Mouse (Mus musculus) C2C12 (cell line): ENCODE measurements around the gene Spcs2. TPM values are rescaled to one million over a fixed set of nuclear protein-coding genes. Genes with fewer than 3 reads are reported as not detected.

Experiments
- H3K27me3 ChIP-seq: one replicate; pipeline ENCODE4 v1.6.1; 2011; ENCODE audit not compliant: control insufficient read depth, insufficient read depth, insufficient read length
- H3K36me3 ChIP-seq: one replicate; pipeline ENCODE4 v1.6.1; 2011; ENCODE audit not compliant: control insufficient read depth, insufficient read depth
- H3K4me3 ChIP-seq: one replicate; pipeline ENCODE4 v1.5.1; 2011; ENCODE audit warnings: mild to moderate bottlenecking, control low read depth; ENCODE audit not compliant: poor library complexity, insufficient read depth, severe bottlenecking
- H3K79me2 ChIP-seq: one replicate; pipeline ENCODE4 v1.6.1; 2011; ENCODE audit not compliant: control insufficient read depth, insufficient read depth
- H3K79me3 ChIP-seq: one replicate; pipeline ENCODE4 v1.6.1; 2011; ENCODE audit warnings: low read depth, control low read depth
- H3ac ChIP-seq: one replicate; pipeline ENCODE3; 2011; ENCODE audit warnings: low read depth; ENCODE audit not compliant: control insufficient read depth, insufficient read length
- CEBPB ChIP-seq: IDR thresholded peaks from one replicate; pipeline ENCODE4 v1.6.1; 2011; ENCODE audit warnings: low read depth, mild to moderate bottlenecking, control low read depth, moderate library complexity
- CTCF ChIP-seq: IDR thresholded peaks from one replicate; pipeline ENCODE4 v1.5.1; 2011; ENCODE audit not compliant: control insufficient read depth, insufficient read depth, insufficient read length
- FOSL1 ChIP-seq: IDR thresholded peaks from one replicate; pipeline ENCODE4 v1.8.0; 2011; ENCODE audit warnings: mild to moderate bottlenecking, low read length; ENCODE audit not compliant: poor library complexity, insufficient read depth, severe bottlenecking
- MAX ChIP-seq: IDR thresholded peaks from one replicate; pipeline ENCODE4 v1.6.1; 2011; ENCODE audit warnings: mild to moderate bottlenecking, control low read depth
- MYOD1 ChIP-seq: IDR thresholded peaks from one replicate; pipeline ENCODE4 v1.6.1; 2011; ENCODE audit warnings: low read depth; ENCODE audit not compliant: control insufficient read depth, insufficient read length
- MYOG ChIP-seq: IDR thresholded peaks from one replicate; pipeline ENCODE4 v1.6.1; 2011; ENCODE audit not compliant: control insufficient read depth, insufficient read length; ENCODE audit errors: extremely low read depth
- USF1 ChIP-seq: IDR thresholded peaks from one replicate; pipeline ENCODE4 v1.6.1; 2011; ENCODE audit warnings: low read depth, mild to moderate bottlenecking, control low read depth, moderate library complexity
- long read RNA-seq, 2 experiments: library from polyadenylated mRNA; unstranded; transcript quantifications; one replicate each; pipeline ENCODE4 v2.0.0; 2019 to 2020
- polyA plus RNA-seq: library from polyadenylated mRNA; unstranded; fragments of >200 nt; fragmentation: generic; extraction: Trizol; gene quantifications from one replicate; pipeline ENCODE4 v1.2.1, GENCODE M21; 2012; ENCODE audit warnings: missing spikeins

Gene Spcs2
- polyA plus RNA-seq = 152 TPM
- long read RNA-seq, experiment 1, transcript Spcs2-201 (5 exons, 2,909 nt) = major isoform, 264 of 275 reads
- long read RNA-seq, experiment 1, partial matches to known transcripts = 9 of 275 reads
- long read RNA-seq, experiment 1, other reads (novel, unspliced or antisense) = 0 of 275 reads
- long read RNA-seq, experiment 2, transcript Spcs2-201 (5 exons, 2,909 nt) = major isoform, 385 of 390 reads
- long read RNA-seq, experiment 2, partial matches to known transcripts = 0 of 390 reads
- long read RNA-seq, experiment 2, other reads (novel, unspliced or antisense) = 2 of 390 reads

- TF ChIP-seq MAX (no peak), USF1 (no peak), CTCF (no peak), MYOD1 (no peak), CEBPB (no peak), MYOG (no peak), FOSL1 (no peak)
- Histone ChIP-seq H3K4me3 (no peak within 1 kb of the TSS), H3K79me3 (peaks cover 2% of the 10 kb centered on the region), H3K36me3 (no peaks in the 10 kb centered on the region), H3K27me3 (peaks cover 3% of the 10 kb centered on the region), H3K79me2 (peaks cover 3% of the 10 kb centered on the region), H3ac (no peak within 1 kb of the TSS)
Measured at GRCm38 (mm10) chr7:99863362-99863761, at the start of gene Spcs2. TSS of gene Spcs2 (minus strand) at chr7:99863462.

GRCm38 (mm10) chr7:99911038-99911437 lies 47.8 kb upstream of the Spcs2 start:
- H3ac ChIP-seq = no peak overlapping the region
- no peak for TF ChIP-seq MAX
- no peak for TF ChIP-seq USF1
- no peak for TF ChIP-seq FOSL1
- no peak for TF ChIP-seq MYOG
- no peak for TF ChIP-seq MYOD1
- TF ChIP-seq CEBPB = no peak
- no peak for TF ChIP-seq CTCF
- H3K79me3 ChIP-seq = no peaks in the 10 kb centered on the region
- peaks cover 19% of the 10 kb centered on the region for H3K27me3 ChIP-seq
- no peaks in the 10 kb centered on the region for H3K79me2 ChIP-seq
- H3K4me3 ChIP-seq = no peak overlapping the region
- no peaks in the 10 kb centered on the region for H3K36me3 ChIP-seq

- Histone ChIP-seq H3K79me3 (no peaks in the 10 kb centered on the region), H3K4me3 (no peak overlapping the region), H3ac (no peak overlapping the region), H3K36me3 (no peaks in the 10 kb centered on the region), H3K27me3 (peaks cover 12% of the 10 kb centered on the region), H3K79me2 (no peaks in the 10 kb centered on the region)
- TF ChIP-seq CTCF (no peak), MYOG (no peak), CEBPB (no peak), MYOD1 (no peak)
Measured at GRCm38 (mm10) chr7:99907463-99907862, 44.2 kb upstream of the Spcs2 start.

GRCm38 (mm10) chr7:99906346-99906745 lies 43.1 kb upstream of the Spcs2 start:
- no peak overlapping the region for H3K4me3 ChIP-seq
- H3ac ChIP-seq = no peak overlapping the region
- H3K79me2 ChIP-seq = no peaks in the 10 kb centered on the region
- no peaks in the 10 kb centered on the region for H3K79me3 ChIP-seq
- TF ChIP-seq MAX (no peak), MYOD1 (no peak), USF1 (no peak), CEBPB (no peak), CTCF (no peak), FOSL1 (no peak), MYOG (no peak)
- peaks cover 21% of the 10 kb centered on the region for H3K27me3 ChIP-seq
- H3K36me3 ChIP-seq = no peaks in the 10 kb centered on the region

- TF ChIP-seq CTCF (no peak), FOSL1 (no peak), USF1 (no peak), MYOG (no peak), MAX (no peak), MYOD1 (no peak), CEBPB (no peak)
- Histone ChIP-seq H3K4me3 (no peak overlapping the region), H3K79me2 (no peaks in the 10 kb centered on the region), H3ac (no peak overlapping the region), H3K79me3 (no peaks in the 10 kb centered on the region), H3K36me3 (no peaks in the 10 kb centered on the region), H3K27me3 (peaks cover 22% of the 10 kb centered on the region)
Measured at GRCm38 (mm10) chr7:99904421-99905005, 41.3 kb upstream of the Spcs2 start.
